Mouse (Mus musculus) cortical plate, adult 2 months (tissue): Measurements from ENCODE around the gene Rbl1.

Experiments
- CTCF ChIP-seq: fragments of 200-500 bp; IDR thresholded peaks from 2 replicates; pipeline ENCODE4 v1.5.1; 2011; ENCODE audit warnings: mild to moderate bottlenecking, control low read depth, low read length; ENCODE audit not compliant: insufficient read depth; ENCODE audit errors: extremely low read depth
- POLR2A ChIP-seq: fragments of 200-500 bp; IDR thresholded peaks from 2 replicates; pipeline ENCODE4 v1.6.1; 2011; ENCODE audit warnings: mild to moderate bottlenecking, low read length, control low read depth; ENCODE audit not compliant: insufficient read depth; ENCODE audit errors: extremely low read depth

DNA sequence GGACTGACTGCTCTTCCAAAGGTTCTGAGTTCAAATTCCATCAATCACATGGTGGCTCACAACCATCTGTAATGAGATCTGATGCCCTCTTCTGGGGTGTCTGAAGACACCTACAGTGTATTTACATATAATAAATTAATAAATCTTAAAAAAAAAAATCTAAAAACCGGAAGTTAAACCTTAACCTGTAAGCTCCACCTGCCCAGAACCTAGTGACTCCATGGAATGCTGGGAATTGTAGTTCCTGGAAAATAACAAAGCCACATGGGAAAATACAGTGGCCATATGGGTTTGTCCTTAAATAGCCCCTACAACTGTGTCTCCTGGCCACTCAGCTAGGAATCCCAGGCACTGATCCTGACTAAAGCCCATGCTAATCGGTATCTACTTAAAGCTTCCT is 41.3 kb upstream of the Rbl1 start:
- no peak for TF ChIP-seq CTCF
- no peak for TF ChIP-seq POLR2A
